Mouse (Mus musculus): ENCODE data around the gene Zfp873. TPM values are rescaled to one million over a fixed set of nuclear protein-coding genes. Genes with fewer than 3 reads are reported as not detected.

The Zfp873 gene
- 7.8 TPM for polyA plus RNA-seq (2015; fragmentation: Illumina TruSeq; extraction: RNeasy Lipid Tissue Mini Kit (QIAGEN cat#74804); ENCODE audit: low read depth, low replicate concordance)

GRCm38 (mm10) chr10:82047597-82048459, at the start of gene Zfp873:
Gene Zfp873, plus strand, starts transcription at chr10:82048123.

GRCm38 (mm10) chr10:82082728-82083621, 35.1 kb downstream of the Zfp873 start, which contains the start of gene BC024063:
Gene BC024063, plus strand, starts transcription at chr10:82083353.

Other genes with a start within 250 kb of the Zfp873 start
- 2.2 TPM for gene Gm4767, start 235.9 kb upstream of the Zfp873 start, polyA plus RNA-seq (2015; fragmentation: Illumina TruSeq; extraction: RNeasy Lipid Tissue Mini Kit (QIAGEN cat#74804); ENCODE audit: low read depth, low replicate concordance)
- gene Gm32687, start 184.2 kb upstream of the Zfp873 start, polyA plus RNA-seq (2015; fragmentation: Illumina TruSeq; extraction: RNeasy Lipid Tissue Mini Kit (QIAGEN cat#74804); ENCODE audit: low read depth, low replicate concordance), result 6.1 TPM
- 6.3 TPM for gene Zfp781, start 117.6 kb upstream of the Zfp873 start, polyA plus RNA-seq (2015; fragmentation: Illumina TruSeq; extraction: RNeasy Lipid Tissue Mini Kit (QIAGEN cat#74804); ENCODE audit: low read depth, low replicate concordance)
- 5.5 TPM for gene BC024063, start 35.2 kb downstream of the Zfp873 start, polyA plus RNA-seq (2015; fragmentation: Illumina TruSeq; extraction: RNeasy Lipid Tissue Mini Kit (QIAGEN cat#74804); ENCODE audit: low read depth, low replicate concordance)
- 8.0 TPM for gene AU041133, start 79.9 kb downstream of the Zfp873 start, polyA plus RNA-seq (2015; fragmentation: Illumina TruSeq; extraction: RNeasy Lipid Tissue Mini Kit (QIAGEN cat#74804); ENCODE audit: low read depth, low replicate concordance)
- 29.6 TPM for gene Zfp938, start 193.2 kb downstream of the Zfp873 start, polyA plus RNA-seq (2015; fragmentation: Illumina TruSeq; extraction: RNeasy Lipid Tissue Mini Kit (QIAGEN cat#74804); ENCODE audit: low read depth, low replicate concordance)